Mouse (Mus musculus): ENCODE data around the gene Golm1. TPM values are rescaled to one million over a fixed set of nuclear protein-coding genes. Genes with fewer than 3 reads are reported as not detected.

Gene Golm1
- polyA plus RNA-seq, 1 experiment from 2014 or later, result 44.4 TPM

GRCm38 (mm10) chr13:59694008-59694407 is 18.4 kb upstream of the Golm1 start, which contains the start of gene 4921517D22Rik:
Gene 4921517D22Rik, minus strand, starts transcription at chr13:59694108.
- Histone ChIP-seq H3K27ac (replicated peaks) (no peak within 1 kb of the TSS), H3K4me1 (replicated peaks) (no peaks in the 10 kb centered on the region), H3K36me3 (no peaks in the 10 kb centered on the region), H3K4me2 (no peak within 1 kb of the TSS), H3K9me3 (peaks cover 3% of the 10 kb centered on the region; the same call in 1 of the 2 replicates), H3K27me3 (no peaks in the 10 kb centered on the region), H3K4me3 (no peak within 1 kb of the TSS), H3K9ac (no peak within 1 kb of the TSS)
- ATAC-seq (ENCODE audit: low read depth), result no peak
- WGBS, result 92% methylated on average over 3 of the region's 3 CpGs

DNA sequence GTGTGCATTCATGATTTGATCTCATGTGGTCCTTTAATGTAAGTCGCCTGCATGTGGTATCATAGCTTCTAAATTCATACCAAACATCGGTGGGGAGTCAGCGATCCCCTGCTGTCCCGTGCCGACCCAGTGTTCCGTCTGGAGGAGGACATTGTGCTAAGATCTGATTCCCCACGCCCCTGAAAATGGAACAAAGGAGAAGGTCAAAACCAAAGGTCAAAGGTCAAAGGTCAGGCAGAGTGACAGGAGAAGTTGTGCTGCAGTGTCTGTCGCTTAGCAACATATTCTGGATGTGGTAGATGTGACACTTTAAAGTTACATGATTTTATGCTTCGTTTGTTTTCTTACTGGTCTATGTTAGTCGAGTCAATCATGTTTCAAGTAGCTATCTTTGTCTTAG is 15.9 kb upstream of the Golm1 start:
- H3K9ac ChIP-seq, result no peak overlapping the region
- H3K4me3 ChIP-seq, result no peak overlapping the region
- H3K9me3 ChIP-seq, result peaks cover 3% of the 10 kb centered on the region; the same call in 1 of the 2 replicates
- H3K27me3 ChIP-seq, result no peaks in the 10 kb centered on the region
- no peak overlapping the region for H3K27ac ChIP-seq (replicated peaks)
- 29% methylated on average over 10 of the region's 10 CpGs for WGBS
- no peak for ATAC-seq (ENCODE audit: low read depth)
- no peaks in the 10 kb centered on the region for H3K36me3 ChIP-seq
- H3K4me2 ChIP-seq, result no peak overlapping the region
- H3K4me1 ChIP-seq (replicated peaks), result no peaks in the 10 kb centered on the region

- H3K36me3 ChIP-seq, result no peaks in the 10 kb centered on the region
- 76% methylated on average over 7 of the region's 7 CpGs for WGBS
- H3K27ac ChIP-seq (replicated peaks), result no peak overlapping the region
- no peak overlapping the region for H3K9ac ChIP-seq
- H3K4me1 ChIP-seq (replicated peaks), result no peaks in the 10 kb centered on the region
- H3K4me2 ChIP-seq, result no peak overlapping the region
- H3K27me3 ChIP-seq, result no peaks in the 10 kb centered on the region
- no peak for ATAC-seq (ENCODE audit: low read depth)
- peaks cover 3% of the 10 kb centered on the region; the same call in 1 of the 2 replicates for H3K9me3 ChIP-seq
- no peak overlapping the region for H3K4me3 ChIP-seq
Observed at GRCm38 (mm10) chr13:59690576-59690975, 15.0 kb upstream of the Golm1 start.

DNA sequence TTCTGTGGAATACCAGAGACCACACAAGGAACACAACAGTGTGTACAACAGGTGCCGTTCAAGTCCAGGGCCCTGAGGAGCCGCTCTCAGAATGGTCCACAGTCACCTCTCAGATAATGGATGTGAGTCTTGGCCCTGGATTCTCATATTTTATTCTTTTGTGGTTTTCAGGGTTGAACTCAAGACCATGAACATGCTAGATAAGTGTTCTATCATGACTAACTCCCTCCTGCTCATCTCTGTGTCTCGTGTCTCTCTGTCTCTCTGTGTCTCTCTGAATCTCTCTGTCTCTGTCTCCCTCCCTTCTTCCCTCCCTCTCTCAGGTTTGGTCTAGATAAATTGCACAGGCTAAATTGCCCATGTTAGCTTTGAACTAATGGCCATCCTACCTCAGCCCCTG is 14.2 kb upstream of the Golm1 start:
- H3K27ac ChIP-seq (replicated peaks), result no peak overlapping the region
- no peaks in the 10 kb centered on the region for H3K27me3 ChIP-seq
- ATAC-seq (ENCODE audit: low read depth), result no peak
- H3K4me3 ChIP-seq, result no peak overlapping the region
- H3K9ac ChIP-seq, result no peak overlapping the region
- 92% methylated on average over 3 of the region's 3 CpGs for whole genome bisulfite sequencing
- no peak overlapping the region for H3K4me2 ChIP-seq
- H3K36me3 ChIP-seq, result no peaks in the 10 kb centered on the region
- H3K9me3 ChIP-seq, result peaks cover 3% of the 10 kb centered on the region; the same call in 1 of the 2 replicates
- no peaks in the 10 kb centered on the region for H3K4me1 ChIP-seq (replicated peaks)

GRCm38 (mm10) chr13:59689313-59689712 is 13.7 kb upstream of the Golm1 start:
- Histone ChIP-seq H3K4me2 (no peak overlapping the region), H3K4me3 (no peak overlapping the region), H3K9ac (no peak overlapping the region), H3K4me1 (replicated peaks) (no peaks in the 10 kb centered on the region), H3K27me3 (no peaks in the 10 kb centered on the region), H3K9me3 (no peaks in the 10 kb centered on the region), H3K36me3 (no peaks in the 10 kb centered on the region), H3K27ac (replicated peaks) (no peak overlapping the region)
- 88% methylated on average over 9 of the region's 9 CpGs for WGBS
- no peak for ATAC-seq (ENCODE audit: low read depth)

GRCm38 (mm10) chr13:59688338-59688770 is 12.7 kb upstream of the Golm1 start:
- H3K4me3 ChIP-seq, result no peak overlapping the region
- H3K9ac ChIP-seq, result no peak overlapping the region
- no peaks in the 10 kb centered on the region for H3K36me3 ChIP-seq
- no peaks in the 10 kb centered on the region for H3K4me1 ChIP-seq (replicated peaks)
- H3K4me2 ChIP-seq, result no peak overlapping the region
- H3K27ac ChIP-seq (replicated peaks), result no peak overlapping the region
- ATAC-seq (ENCODE audit: low read depth), result no peak
- no peaks in the 10 kb centered on the region for H3K27me3 ChIP-seq
- 72% methylated on average over 13 of the region's 13 CpGs for WGBS
- H3K9me3 ChIP-seq, result no peaks in the 10 kb centered on the region

DNA sequence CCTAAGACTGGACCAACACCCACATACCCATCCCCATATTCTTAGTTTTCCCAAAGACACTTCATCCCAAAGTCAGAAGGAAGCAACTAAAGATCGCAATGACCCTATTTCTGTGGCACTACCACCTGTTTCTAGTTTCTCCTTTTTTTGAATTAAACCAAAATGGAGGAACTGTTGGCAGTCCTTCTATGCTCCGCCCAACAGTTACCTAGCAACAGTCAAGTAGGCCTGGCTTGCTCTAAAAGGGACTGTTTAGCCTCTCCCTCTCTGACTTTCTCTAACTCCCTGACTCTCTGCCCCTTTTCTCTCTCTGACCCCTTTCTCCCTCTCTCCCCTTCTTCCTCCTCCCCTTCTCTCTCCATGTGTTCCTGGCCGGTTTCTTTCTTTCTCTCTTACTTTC is 9.6 kb upstream of the Golm1 start:
- Histone ChIP-seq H3K27ac (replicated peaks) (no peak overlapping the region), H3K4me2 (no peak overlapping the region), H3K36me3 (no peaks in the 10 kb centered on the region), H3K9me3 (no peaks in the 10 kb centered on the region), H3K4me1 (replicated peaks) (no peaks in the 10 kb centered on the region), H3K9ac (no peak overlapping the region), H3K4me3 (no peak overlapping the region), H3K27me3 (no peaks in the 10 kb centered on the region)
- ATAC-seq (ENCODE audit: low read depth), result no peak
- WGBS, result 93% methylated on average over 3 of the region's 3 CpGs

DNA sequence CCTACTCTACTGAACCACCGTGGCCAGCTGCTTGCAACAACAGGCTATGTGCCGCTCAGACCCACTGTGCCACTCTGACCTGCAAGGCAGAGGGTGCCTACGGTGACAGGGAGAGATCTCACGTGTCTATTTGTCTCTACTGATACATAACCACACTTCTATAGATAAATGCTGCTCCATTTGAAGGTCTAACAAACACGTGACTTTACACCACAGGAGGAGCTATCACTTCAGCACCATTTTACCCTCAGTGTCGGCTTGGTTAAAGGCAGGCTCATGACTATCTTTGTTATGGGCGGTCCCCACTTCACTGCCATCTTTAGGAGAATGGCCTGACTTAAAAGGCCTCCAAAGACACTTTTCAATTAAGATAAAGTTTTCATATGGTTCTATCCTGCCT is 7.0 kb upstream of the Golm1 start:
- no peak overlapping the region for H3K9ac ChIP-seq
- no peaks in the 10 kb centered on the region for H3K27me3 ChIP-seq
- 38% methylated on average over 7 of the region's 7 CpGs for WGBS
- ATAC-seq (ENCODE audit: low read depth), result no peak
- H3K36me3 ChIP-seq, result no peaks in the 10 kb centered on the region
- no peaks in the 10 kb centered on the region for H3K4me1 ChIP-seq (replicated peaks)
- H3K27ac ChIP-seq (replicated peaks), result no peak overlapping the region
- H3K4me2 ChIP-seq, result no peak overlapping the region
- no peak overlapping the region for H3K4me3 ChIP-seq
- H3K9me3 ChIP-seq, result no peaks in the 10 kb centered on the region

- H3K9ac ChIP-seq, result no peak overlapping the region
- 0 out of 2 replicates have a peak, but pooled peaks cover under 1% of the 10 kb centered on the region for H3K4me1 ChIP-seq (replicated peaks)
- no peaks in the 10 kb centered on the region for H3K9me3 ChIP-seq
- H3K27me3 ChIP-seq, result no peaks in the 10 kb centered on the region
- no peak overlapping the region for H3K4me3 ChIP-seq
- H3K4me2 ChIP-seq, result no peak overlapping the region
- H3K36me3 ChIP-seq, result no peaks in the 10 kb centered on the region
- no peak overlapping the region for H3K27ac ChIP-seq (replicated peaks)
- WGBS, result 76% methylated on average over 4 of the region's 4 CpGs
- ATAC-seq (ENCODE audit: low read depth), result no peak
Observed at GRCm38 (mm10) chr13:59679908-59680307, 4.3 kb upstream of the Golm1 start.

DNA sequence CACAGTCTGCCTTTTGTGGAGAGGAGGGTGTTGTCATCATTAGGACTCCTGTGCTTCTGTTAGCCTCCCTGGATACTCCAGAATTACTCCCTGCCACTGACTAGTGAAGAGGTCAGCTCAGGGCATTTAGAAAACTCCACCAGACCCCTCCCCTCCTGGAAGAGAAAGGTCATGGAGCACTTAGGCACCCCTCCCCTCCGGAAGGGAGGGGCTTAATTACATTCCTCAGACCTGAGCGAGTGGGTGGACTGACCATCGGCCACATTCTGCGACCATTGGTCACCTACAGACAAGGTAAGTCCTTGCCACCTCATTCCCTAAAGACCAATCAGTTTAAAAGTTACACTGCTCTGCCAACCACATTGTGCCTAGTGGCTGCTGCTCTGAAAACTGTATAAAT is 3.7 kb upstream of the Golm1 start:
- Histone ChIP-seq H3K9ac (no peak overlapping the region), H3K4me2 (no peak overlapping the region), H3K27me3 (no peaks in the 10 kb centered on the region), H3K36me3 (no peaks in the 10 kb centered on the region), H3K27ac (replicated peaks) (no peak overlapping the region), H3K4me1 (replicated peaks) (peaks cover 6% of the 10 kb centered on the region), H3K9me3 (no peaks in the 10 kb centered on the region), H3K4me3 (no peak overlapping the region)
- 52% methylated on average over 4 of the region's 4 CpGs for WGBS
- no peak for ATAC-seq (ENCODE audit: low read depth)

GRCm38 (mm10) chr13:59676316-59677229 is 962 bp upstream of the Golm1 start:
- ATAC-seq (ENCODE audit: low read depth), result no peak
- Histone ChIP-seq H3K36me3 (no peaks in the 10 kb centered on the region), H3K4me1 (replicated peaks) (peaks cover 27% of the 10 kb centered on the region), H3K4me2 (no peak overlapping the region), H3K9me3 (no peaks in the 10 kb centered on the region), H3K9ac (no peak overlapping the region), H3K27me3 (no peaks in the 10 kb centered on the region), H3K27ac (replicated peaks) (no peak overlapping the region), H3K4me3 (peak overlapping the region; percentile 80; the same call in 1 of the 2 replicates)
- 73% methylated on average over 12 of the region's 12 CpGs for WGBS

- H3K9ac ChIP-seq, result peak overlapping the region; percentile 89
- under 1% methylated on average over 13 of the region's 13 CpGs for WGBS
- no peak for ATAC-seq (ENCODE audit: low read depth)
Observed at GRCm38 (mm10) chr13:59674761-59675150, 855 bp downstream of the Golm1 start.

More at GRCm38 (mm10) chr13:59674761-59675150, 855 bp downstream of the Golm1 start:
- Histone ChIP-seq H3K27me3 (no peaks in the 10 kb centered on the region), H3K36me3 (no peaks in the 10 kb centered on the region), H3K4me2 (peak overlapping the region; percentile 81), H3K4me3 (peak overlapping the region; percentile 80), H3K27ac (replicated peaks) (peak overlapping the region; percentile 85), H3K9me3 (no peaks in the 10 kb centered on the region), H3K4me1 (replicated peaks) (peaks cover 40% of the 10 kb centered on the region)

All from neural tube, embryonic 13.5 days (tissue).